Mouse (Mus musculus) neural tube, embryonic 11.5 days (tissue): ENCODE results near the gene Gfm1. TPM values are rescaled to one million over a fixed set of nuclear protein-coding genes. Genes with fewer than 3 reads are reported as not detected.

Source experiments
- ATAC-seq: fragments of 200-750 bp; cut with Nextera tagmentation; 2 replicates; pipeline ENCODE4 v1.8.0; 2017; ENCODE audit warnings: moderate number of reproducible peaks, mild to moderate bottlenecking, moderate TSS enrichment, moderate library complexity; ENCODE audit not compliant: insufficient read depth, low FRiP score, low TSS enrichment
- DNase-seq: peaks from one replicate; pipeline ENCODE4 v3.0.0-alpha.2; 2015; ENCODE audit warnings: low spot score
- H3K27ac ChIP-seq: fragments of 300-500 bp; sonication (generic); 2 replicates; pipeline ENCODE4 v1.5.1; 2014; ENCODE audit warnings: low read depth, mild to moderate bottlenecking, low read length
- H3K27me3 ChIP-seq: fragments of 300-500 bp; sonication (generic); 2 replicates; pipeline ENCODE4 v1.6.1; 2014; ENCODE audit warnings: mild to moderate bottlenecking, low read length, mixed read lengths; ENCODE audit not compliant: control insufficient read depth, insufficient read depth
- H3K36me3 ChIP-seq: fragments of 300-500 bp; sonication (generic); 2 replicates; pipeline ENCODE4 v1.6.1; 2014; ENCODE audit warnings: mild to moderate bottlenecking, low read length, moderate library complexity, mixed read lengths; ENCODE audit not compliant: control insufficient read depth, insufficient read depth
- H3K4me1 ChIP-seq: fragments of 300-500 bp; sonication (generic); 2 replicates; pipeline ENCODE4 v1.6.1; 2014; ENCODE audit warnings: low read length, mixed read lengths; ENCODE audit not compliant: control insufficient read depth, insufficient read depth
- H3K4me2 ChIP-seq: fragments of 300-500 bp; sonication (generic); 2 replicates; pipeline ENCODE4 v1.6.1; 2014; ENCODE audit warnings: low read depth, mild to moderate bottlenecking, moderate library complexity
- H3K4me3 ChIP-seq: fragments of 300-500 bp; sonication (generic); 2 replicates; pipeline ENCODE4 v1.5.1; 2014; ENCODE audit warnings: low read depth, low read length
- H3K9ac ChIP-seq: fragments of 300-500 bp; sonication (generic); 2 replicates; pipeline ENCODE4 v1.6.1; 2014; ENCODE audit warnings: mild to moderate bottlenecking, low read length
- H3K9me3 ChIP-seq: fragments of 300-500 bp; sonication (generic); 2 replicates; pipeline ENCODE4 v1.6.1; 2016; ENCODE audit warnings: low read length; ENCODE audit not compliant: control insufficient read depth
- WGBS: fragments of 180-500 bp; shearing (Covaris S2); extraction: QIAGEN DNeasy Blood & Tissue Kit; methylation state at CpG from one replicate; pipeline ENCODE4 v1.1.7; 2014; 5-methylcytosine and 5-hydroxymethylcytosine counted together
- polyA plus RNA-seq: library from polyadenylated mRNA; unstranded; fragments of >200 nt; fragmentation: Nextera tagmentation; extraction: Ambion mirVana; gene quantifications from 2 replicates; pipeline ENCODE4 v1.2.1, GENCODE M21; 2014

Gfm1 gene
- polyA plus RNA-seq, 1 experiment from 2014 or later: 54.5 TPM

- ATAC-seq (no peak), DNase-seq (no peak)
- Histone ChIP-seq H3K27ac (no peak overlapping the region), H3K4me1 (no peaks in the 10 kb centered on the region), H3K4me2 (no peak overlapping the region), H3K36me3 (no peaks in the 10 kb centered on the region), H3K27me3 (no peaks in the 10 kb centered on the region), H3K4me3 (no peak overlapping the region), H3K9me3 (no peaks in the 10 kb centered on the region), H3K9ac (no peak overlapping the region)
- WGBS: 84% methylated on average over 6 of the region's 6 CpGs
Measured at GRCm38 (mm10) chr3:67524768-67525167, 94.9 kb downstream of the Gfm1 start.

Other genes with a start within 250 kb of the Gfm1 start
- gene Mlf1, start 56.0 kb upstream of the Gfm1 start, polyA plus RNA-seq: 20.6 and 25.2 TPM in 2 replicates
- not detected in 2 replicates for gene Gm17402, start 54.9 kb upstream of the Gfm1 start, polyA plus RNA-seq
- 102 and 106 TPM in 2 replicates for gene Lxn, start 33.8 kb downstream of the Gfm1 start, polyA plus RNA-seq
- 0.84 and 1.0 TPM in 2 replicates for gene Rarres1, start 85.4 kb downstream of the Gfm1 start, polyA plus RNA-seq
- gene Mfsd1, start 152.6 kb downstream of the Gfm1 start, polyA plus RNA-seq: 64.9 and 67.5 TPM in 2 replicates